ENCODE assay signal across 7 mouse cellular contexts in genomic region chr13:24135282-24136230, GRCm38 (mm10).
A peak's percentile ranks its signal among the peaks of the same experiment; 100 is the strongest.
DNase-seq lines count a peak whose midpoint lies in the region; ATAC-seq lines count a peak whose summit lies in the region.

No protein-coding gene starts in this region.

- H3K27me3 ChIP-seq in neural tube, embryonic 14.5 days (ENCODE audit: control insufficient read depth, insufficient read depth, low read length) = no peaks in the 10 kb centered on the region

- peaks cover 3% of the 10 kb centered on the region; the same call in 1 of the 2 replicates for H3K4me1 ChIP-seq in neural tube, embryonic 14.5 days (ENCODE audit: control insufficient read depth, insufficient read depth, low read length)

- peak; percentile 28; the same call in 1 of the 2 replicates for ATAC-seq in neural tube, embryonic 14.5 days (ENCODE audit: low read depth)
- ATAC-seq in erythroid progenitor cell, adult 5-6 weeks (replicated peaks; ENCODE audit: low FRiP score, poor library complexity, severe bottlenecking) = no peak

- H3K36me3 ChIP-seq in neural tube, embryonic 14.5 days (ENCODE audit: control insufficient read depth, insufficient read depth, low read length) = no peaks in the 10 kb centered on the region

- no peak overlapping the region for H3K4me2 ChIP-seq in neural tube, embryonic 14.5 days (ENCODE audit: low read depth, low read length)

- DNase-seq in right cerebral cortex, adult 2 months (ENCODE audit: low spot score in 2 of 2) = peak; percentile 40 to 47
- no peak for DNase-seq in right cerebral cortex, postnatal 14 days
- peak; percentile 29 to 37 for DNase-seq in heart, adult 9 months (ENCODE audit: low spot score in 2 of 2)
- peak; percentile 20 for DNase-seq in kidney, postnatal 10 days
- no peak for DNase-seq in MN1 (ENCODE audit: low spot score)

- H3K9ac ChIP-seq in neural tube, embryonic 14.5 days (replicated peaks; ENCODE audit: low read depth, low read length) = no peak overlapping the region

- WGBS in neural tube, embryonic 14.5 days = 41% methylated on average over 21 of the region's 21 CpGs

- H3K4me3 ChIP-seq in neural tube, embryonic 14.5 days (ENCODE audit: low read depth, low read length) = no peak overlapping the region

- no peak overlapping the region for H3K27ac ChIP-seq in neural tube, embryonic 14.5 days (ENCODE audit: low read depth, low read length)

- no peaks in the 10 kb centered on the region for H3K9me3 ChIP-seq in neural tube, embryonic 14.5 days (ENCODE audit: control insufficient read depth, low read length)

Comparison
In these comparisons a context has a peak if more than half of its experiments do, and no peak if none do; other contexts are left out.
1. DNase-seq: peak in right cerebral cortex, adult 2 months (2 of 2), heart, adult 9 months (2 of 2) and kidney, postnatal 10 days (single experiment); none in right cerebral cortex, postnatal 14 days (single experiment) and MN1 (single experiment).